Mouse (Mus musculus) neural tube, embryonic 15.5 days (tissue): Measurements from ENCODE around the gene Pdss2. TPM values are rescaled to one million over a fixed set of nuclear protein-coding genes. Genes with fewer than 3 reads are reported as not detected.

Source experiments
- ATAC-seq: fragments of 200-750 bp; cut with Nextera tagmentation; 2 replicates; pipeline ENCODE4 v1.8.0; 2017; ENCODE audit warnings: mild to moderate bottlenecking, moderate TSS enrichment, moderate library complexity; ENCODE audit not compliant: low FRiP score
- H3K27ac ChIP-seq: fragments of 300-500 bp; sonication (generic); replicated peaks from 2 replicates; pipeline ENCODE4 v1.5.1; 2015; ENCODE audit warnings: mild to moderate bottlenecking, inconsistent platforms
- H3K27me3 ChIP-seq: fragments of 300-500 bp; sonication (generic); replicated peaks from 2 replicates; pipeline ENCODE4 v1.6.1; 2015; ENCODE audit warnings: inconsistent platforms
- H3K36me3 ChIP-seq: fragments of 300-500 bp; sonication (generic); 2 replicates; pipeline ENCODE4 v1.6.1; 2015; ENCODE audit warnings: inconsistent platforms
- H3K4me1 ChIP-seq: fragments of 300-500 bp; sonication (generic); 2 replicates; pipeline ENCODE4 v1.6.1; 2015; ENCODE audit warnings: inconsistent platforms
- H3K4me2 ChIP-seq: fragments of 300-500 bp; sonication (generic); 2 replicates; pipeline ENCODE4 v1.6.1; 2015; ENCODE audit warnings: inconsistent platforms, mild to moderate bottlenecking, moderate library complexity
- H3K4me3 ChIP-seq: fragments of 300-500 bp; sonication (generic); replicated peaks from 2 replicates; pipeline ENCODE4 v1.5.1; 2015; ENCODE audit warnings: mild to moderate bottlenecking, inconsistent platforms
- H3K9ac ChIP-seq: fragments of 300-500 bp; sonication (generic); replicated peaks from 2 replicates; pipeline ENCODE4 v1.6.1; 2015; ENCODE audit warnings: mild to moderate bottlenecking, inconsistent platforms
- H3K9me3 ChIP-seq: fragments of 300-500 bp; sonication (generic); replicated peaks from 2 replicates; pipeline ENCODE4 v1.6.1; 2016; ENCODE audit warnings: inconsistent platforms
- WGBS: fragments of 180-500 bp; shearing (Covaris S2); methylation state at CpG from one replicate; pipeline ENCODE4 v1.1.7; 2015; ENCODE audit warnings: mixed read lengths; 5-methylcytosine and 5-hydroxymethylcytosine counted together
- polyA plus RNA-seq: library from polyadenylated mRNA; unstranded; fragments of >200 nt; fragmentation: Nextera tagmentation; extraction: Ambion mirVana; gene quantifications from 2 replicates; pipeline ENCODE4 v1.2.1, GENCODE M21; 2015

Gene Pdss2
- polyA plus RNA-seq, 1 experiment from 2014 or later, result 16.8 TPM

- Histone ChIP-seq H3K4me1 (peaks cover 11% of the 10 kb centered on the region), H3K27me3 (no peaks in the 10 kb centered on the region), H3K4me3 (no peak overlapping the region), H3K36me3 (no peaks in the 10 kb centered on the region), H3K9me3 (no peaks in the 10 kb centered on the region), H3K9ac (no peak overlapping the region), H3K27ac (no peak overlapping the region), H3K4me2 (no peak overlapping the region)
- no peak for ATAC-seq
- WGBS, result 94% methylated on average over 1 of the region's 1 CpGs
Observed at GRCm38 (mm10) chr10:43454219-43454618, 232.9 kb downstream of the Pdss2 start.

- Histone ChIP-seq H3K4me2 (no peak overlapping the region), H3K9ac (no peak overlapping the region), H3K27me3 (no peaks in the 10 kb centered on the region), H3K4me3 (no peak overlapping the region), H3K27ac (no peak overlapping the region), H3K4me1 (peaks cover 11% of the 10 kb centered on the region), H3K9me3 (no peaks in the 10 kb centered on the region), H3K36me3 (no peaks in the 10 kb centered on the region)
- no peak for ATAC-seq
- 98% methylated on average over 3 of the region's 3 CpGs for WGBS
Observed at GRCm38 (mm10) chr10:43454671-43455070, 233.4 kb downstream of the Pdss2 start.

GRCm38 (mm10) chr10:43462821-43463220 is 241.5 kb downstream of the Pdss2 start:
- ATAC-seq, result no peak
- H3K4me2 ChIP-seq, result no peak overlapping the region
- no peaks in the 10 kb centered on the region for H3K27me3 ChIP-seq
- H3K9me3 ChIP-seq, result no peaks in the 10 kb centered on the region
- H3K4me1 ChIP-seq, result no peaks in the 10 kb centered on the region
- WGBS, result 89% methylated on average over 5 of the region's 5 CpGs
- no peak overlapping the region for H3K27ac ChIP-seq
- H3K4me3 ChIP-seq, result no peak overlapping the region
- H3K9ac ChIP-seq, result no peak overlapping the region
- H3K36me3 ChIP-seq, result no peaks in the 10 kb centered on the region

GRCm38 (mm10) chr10:43463227-43463626 is 241.9 kb downstream of the Pdss2 start:
- Histone ChIP-seq H3K27ac (no peak overlapping the region), H3K9me3 (no peaks in the 10 kb centered on the region), H3K4me2 (no peak overlapping the region), H3K27me3 (no peaks in the 10 kb centered on the region), H3K9ac (no peak overlapping the region), H3K4me1 (no peaks in the 10 kb centered on the region), H3K4me3 (no peak overlapping the region), H3K36me3 (no peaks in the 10 kb centered on the region)
- WGBS, result 69% methylated on average over 3 of the region's 3 CpGs
- no peak for ATAC-seq

- WGBS, result 97% methylated on average over 2 of the region's 2 CpGs
- no peaks in the 10 kb centered on the region for H3K27me3 ChIP-seq
- H3K4me1 ChIP-seq, result no peaks in the 10 kb centered on the region
- H3K4me3 ChIP-seq, result no peak overlapping the region
- no peaks in the 10 kb centered on the region for H3K36me3 ChIP-seq
- H3K4me2 ChIP-seq, result no peak overlapping the region
- no peak for ATAC-seq
- no peaks in the 10 kb centered on the region for H3K9me3 ChIP-seq
- no peak overlapping the region for H3K27ac ChIP-seq
- H3K9ac ChIP-seq, result no peak overlapping the region
Observed at GRCm38 (mm10) chr10:43466223-43466622, 244.9 kb downstream of the Pdss2 start.

- Histone ChIP-seq H3K36me3 (no peaks in the 10 kb centered on the region), H3K4me3 (no peak overlapping the region), H3K9ac (no peak overlapping the region), H3K27ac (no peak overlapping the region), H3K4me2 (peak overlapping the region; percentile 7; the same call in 1 of the 2 replicates), H3K27me3 (no peaks in the 10 kb centered on the region), H3K9me3 (no peaks in the 10 kb centered on the region), H3K4me1 (no peaks in the 10 kb centered on the region)
- WGBS, result 43% methylated on average over 13 of the region's 13 CpGs
- ATAC-seq, result no peak
Observed at GRCm38 (mm10) chr10:43467659-43468058, 246.4 kb downstream of the Pdss2 start.

- H3K4me1 ChIP-seq, result no peaks in the 10 kb centered on the region
- no peaks in the 10 kb centered on the region for H3K27me3 ChIP-seq
- no peak overlapping the region for H3K27ac ChIP-seq
- 94% methylated on average over 6 of the region's 6 CpGs for WGBS
- no peaks in the 10 kb centered on the region for H3K36me3 ChIP-seq
- no peak overlapping the region for H3K9ac ChIP-seq
- no peaks in the 10 kb centered on the region for H3K9me3 ChIP-seq
- no peak overlapping the region for H3K4me2 ChIP-seq
- no peak overlapping the region for H3K4me3 ChIP-seq
- no peak for ATAC-seq
Observed at GRCm38 (mm10) chr10:43468293-43468692, 247.0 kb downstream of the Pdss2 start.

- Histone ChIP-seq H3K27me3 (no peaks in the 10 kb centered on the region), H3K9me3 (no peaks in the 10 kb centered on the region), H3K27ac (no peak overlapping the region), H3K4me1 (peaks cover 23% of the 10 kb centered on the region), H3K4me2 (no peak overlapping the region), H3K4me3 (no peak overlapping the region), H3K36me3 (no peaks in the 10 kb centered on the region), H3K9ac (no peak overlapping the region)
- no peak for ATAC-seq
- 62% methylated on average over 4 of the region's 4 CpGs for WGBS
Observed at GRCm38 (mm10) chr10:43475376-43475775, 254.1 kb downstream of the Pdss2 start.

- peak overlapping the region; percentile 81 for H3K9ac ChIP-seq
- ATAC-seq, result no peak
- 5% methylated on average over 9 of the region's 9 CpGs for WGBS
Observed at GRCm38 (mm10) chr10:43477459-43477858, 256.2 kb downstream of the Pdss2 start.

GRCm38 (mm10) chr10:43477865-43478681 is 256.8 kb downstream of the Pdss2 start:
- peak; percentile 18 for ATAC-seq
- Histone ChIP-seq H3K4me3 (peak overlapping the region; percentile 88), H3K9me3 (no peaks in the 10 kb centered on the region), H3K27ac (peak overlapping the region; percentile 96), H3K27me3 (no peaks in the 10 kb centered on the region), H3K4me2 (peak overlapping the region; percentile 98), H3K36me3 (no peaks in the 10 kb centered on the region), H3K9ac (peak overlapping the region; percentile 81), H3K4me1 (peaks cover 35% of the 10 kb centered on the region)
- under 1% methylated on average over 42 of the region's 42 CpGs for WGBS

More at GRCm38 (mm10) chr10:43477459-43477858, 256.2 kb downstream of the Pdss2 start:
- H3K4me1 ChIP-seq, result peaks cover 35% of the 10 kb centered on the region
- no peak overlapping the region for H3K27ac ChIP-seq
- H3K9me3 ChIP-seq, result no peaks in the 10 kb centered on the region
- no peaks in the 10 kb centered on the region for H3K27me3 ChIP-seq
- no peaks in the 10 kb centered on the region for H3K36me3 ChIP-seq
- peak overlapping the region; percentile 98 for H3K4me2 ChIP-seq
- peak overlapping the region; percentile 88 for H3K4me3 ChIP-seq

GRCm38 (mm10) chr10:43478751-43479435 is 257.6 kb downstream of the Pdss2 start, which contains the start of gene Bend3:
Gene Bend3 (plus strand): TSS chr10:43478831.
- Histone ChIP-seq H3K9me3 (no peaks in the 10 kb centered on the region), H3K4me2 (peak within 1 kb of the TSS; percentile 98), H3K4me3 (peak within 1 kb of the TSS; percentile 88), H3K36me3 (no peaks in the 10 kb centered on the region), H3K27ac (peak within 1 kb of the TSS; percentile 96), H3K9ac (peak within 1 kb of the TSS; percentile 81), H3K27me3 (no peaks in the 10 kb centered on the region), H3K4me1 (peaks cover 41% of the 10 kb centered on the region)
- under 1% methylated on average over 61 of the region's 101 CpGs for WGBS
- ATAC-seq, result peak; percentile 81
